Mouse (Mus musculus): ENCODE measurements around the gene Sema5a. TPM values are rescaled to one million over a fixed set of nuclear protein-coding genes. Genes with fewer than 3 reads are reported as not detected.

Gene Sema5a
- total RNA-seq, 2 experiments from 2014 or later = 2.4 to 3.0 TPM

DNA sequence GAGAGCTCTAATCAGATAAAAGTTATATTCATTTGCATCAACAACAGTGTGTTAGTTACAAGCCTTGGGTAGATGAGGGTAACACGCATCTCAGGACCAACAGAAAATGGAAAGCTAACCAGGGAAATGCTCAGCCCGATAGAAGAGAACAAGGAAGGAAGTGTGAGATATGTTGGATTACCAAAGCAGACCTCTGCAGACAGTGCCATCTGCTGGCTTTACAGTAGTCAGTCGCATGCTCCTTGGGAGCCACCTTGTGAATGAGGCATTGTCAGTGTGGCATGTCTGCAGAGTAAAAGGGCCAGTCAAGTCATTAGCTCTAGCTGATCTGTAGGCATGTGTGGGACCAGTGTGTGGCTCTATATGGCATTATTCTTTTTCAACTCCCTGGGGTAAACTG is 486.2 kb downstream of the Sema5a start:
- intact Hi-C loops (cut with DNase I) = no loop called here
- no peak for DNase-seq

Other genes starting within 250 kb of the Sema5a start
- gene Tas2r119, start 67.5 kb upstream of the Sema5a start, total RNA-seq (2021) = not detected